Mouse (Mus musculus) erythroblast, adult 5-6 weeks (primary cell): ENCODE measurements around the gene Rbm8a. TPM values are rescaled to one million over a fixed set of nuclear protein-coding genes. Genes with fewer than 3 reads are reported as not detected.

Experiments used
- ATAC-seq: replicated peaks from 2 replicates; pipeline ENCODE4 v1.8.0; 2016; ENCODE audit warnings: moderate number of reproducible peaks, mild to moderate bottlenecking, moderate TSS enrichment, inconsistent platforms; ENCODE audit not compliant: poor library complexity, low FRiP score, severe bottlenecking
- total RNA-seq, 2 experiments: library from RNA; stranded (forward) in 1 of 2; stranded (reverse) in 1 of 2; fragments of 150-400 nt in 1 of 2; fragments of 200-764, 138-1000 nt in 1 of 2; gene quantifications; 2 replicates each; pipeline versions ENCODE4 v1.2.3 to v1.2.4; 2015 to 2017; ENCODE audit warnings: low replicate concordance in 2 of 2

Rbm8a gene
- total RNA-seq, 2 experiments from 2014 or later = 16.4 to 30.4 TPM

GRCm38 (mm10) chr3:96666916-96667315 is 37.2 kb downstream of the Rbm8a start:
- no peak for ATAC-seq

GRCm38 (mm10) chr3:96667316-96667715 is 37.6 kb downstream of the Rbm8a start:
- ATAC-seq = no peak

- no peak for ATAC-seq
These were observed 38.8 kb downstream of the Rbm8a start for GRCm38 (mm10) chr3:96668424-96669067.

- peak; percentile 87 for ATAC-seq
These were observed 40.2 kb downstream of the Rbm8a start, which contains the start of gene Ankrd35 for GRCm38 (mm10) chr3:96669727-96670468. TSS of gene Ankrd35 (plus strand) at chr3:96670131.

GRCm38 (mm10) chr3:96671519-96671918 is 41.8 kb downstream of the Rbm8a start:
- no peak for ATAC-seq

GRCm38 (mm10) chr3:96673514-96673913 is 43.8 kb downstream of the Rbm8a start:
- no peak for ATAC-seq

GRCm38 (mm10) chr3:96674442-96674841 is 44.7 kb downstream of the Rbm8a start:
- no peak for ATAC-seq

- no peak for ATAC-seq
These were observed 45.4 kb downstream of the Rbm8a start for GRCm38 (mm10) chr3:96675171-96675570.

- no peak for ATAC-seq
These were observed 46.0 kb downstream of the Rbm8a start for GRCm38 (mm10) chr3:96675690-96676089.

GRCm38 (mm10) chr3:96678456-96678855 is 48.7 kb downstream of the Rbm8a start:
- no peak for ATAC-seq

- no peak for ATAC-seq
These were observed 49.5 kb downstream of the Rbm8a start for GRCm38 (mm10) chr3:96679159-96679674.

GRCm38 (mm10) chr3:96680269-96680956 is 50.7 kb downstream of the Rbm8a start:
- ATAC-seq = no peak

Other genes with a start within 250 kb of the Rbm8a start
- not detected in 2 replicates for gene BC107364, start 177.6 kb upstream of the Rbm8a start, total RNA-seq (2015; ENCODE audit: low replicate concordance)
- gene BC107364, start 177.6 kb upstream of the Rbm8a start, total RNA-seq (2017; ENCODE audit: low replicate concordance) = not detected in 2 replicates
- gene Hfe2, start 104.8 kb upstream of the Rbm8a start, total RNA-seq (2015; ENCODE audit: low replicate concordance) = not detected in 2 replicates
- gene Hfe2, start 104.8 kb upstream of the Rbm8a start, total RNA-seq (2017; ENCODE audit: low replicate concordance) = 0.17 TPM in 1 of 2 replicates, not detected in the other
- gene Txnip, start 72.0 kb upstream of the Rbm8a start, total RNA-seq (2015; ENCODE audit: low replicate concordance) = 125 and 174 TPM in 2 replicates
- 113 and 122 TPM in 2 replicates for gene Txnip, start 72.0 kb upstream of the Rbm8a start, total RNA-seq (2017; ENCODE audit: low replicate concordance)
- gene Gm16253, start 52.9 kb upstream of the Rbm8a start, total RNA-seq (2015; ENCODE audit: low replicate concordance) = not detected in 2 replicates
- not detected in 2 replicates for gene Gm16253, start 52.9 kb upstream of the Rbm8a start, total RNA-seq (2017; ENCODE audit: low replicate concordance)
- 7.3 and 17.7 TPM in 2 replicates for gene Polr3gl, start 35.8 kb upstream of the Rbm8a start, total RNA-seq (2015; ENCODE audit: low replicate concordance)
- 3.9 and 16.5 TPM in 2 replicates for gene Polr3gl, start 35.8 kb upstream of the Rbm8a start, total RNA-seq (2017; ENCODE audit: low replicate concordance)
- gene Ankrd34a, start 33.3 kb upstream of the Rbm8a start, total RNA-seq (2015; ENCODE audit: low replicate concordance) = not detected in 2 replicates
- gene Ankrd34a, start 33.3 kb upstream of the Rbm8a start, total RNA-seq (2017; ENCODE audit: low replicate concordance) = not detected in 2 replicates
- not detected in 2 replicates for gene Lix1l, start 28.8 kb upstream of the Rbm8a start, total RNA-seq (2015; ENCODE audit: low replicate concordance)
- gene Lix1l, start 28.8 kb upstream of the Rbm8a start, total RNA-seq (2017; ENCODE audit: low replicate concordance) = not detected in 2 replicates
- 7.7 and 22.1 TPM in 2 replicates for gene Pex11b, start 5.4 kb downstream of the Rbm8a start, total RNA-seq (2015; ENCODE audit: low replicate concordance)
- 2.6 and 7.1 TPM in 2 replicates for gene Pex11b, start 5.4 kb downstream of the Rbm8a start, total RNA-seq (2017; ENCODE audit: low replicate concordance)
- gene Gm42957, start 5.5 kb downstream of the Rbm8a start, total RNA-seq (2015; ENCODE audit: low replicate concordance) = not detected in 2 replicates
- gene Gm42957, start 5.5 kb downstream of the Rbm8a start, total RNA-seq (2017; ENCODE audit: low replicate concordance) = not detected in 2 replicates
- gene Itga10, start 15.7 kb downstream of the Rbm8a start, total RNA-seq (2015; ENCODE audit: low replicate concordance) = not detected in 2 replicates
- 0.14 and 1.4 TPM in 2 replicates for gene Itga10, start 15.7 kb downstream of the Rbm8a start, total RNA-seq (2017; ENCODE audit: low replicate concordance)
- not detected in 2 replicates for gene Ankrd35, start 40.2 kb downstream of the Rbm8a start, total RNA-seq (2015; ENCODE audit: low replicate concordance)
- gene Ankrd35, start 40.2 kb downstream of the Rbm8a start, total RNA-seq (2017; ENCODE audit: low replicate concordance) = not detected in 2 replicates
- 3.8 and 11.0 TPM in 2 replicates for gene Pias3, start 66.5 kb downstream of the Rbm8a start, total RNA-seq (2015; ENCODE audit: low replicate concordance)
- gene Pias3, start 66.5 kb downstream of the Rbm8a start, total RNA-seq (2017; ENCODE audit: low replicate concordance) = 2.2 and 3.2 TPM in 2 replicates
- gene Nudt17, start 78.6 kb downstream of the Rbm8a start, total RNA-seq (2015; ENCODE audit: low replicate concordance) = not detected in 2 replicates
- gene Nudt17, start 78.6 kb downstream of the Rbm8a start, total RNA-seq (2017; ENCODE audit: low replicate concordance) = not detected in 2 replicates
- 11.3 and 15.9 TPM in 2 replicates for gene Polr3c, start 97.7 kb downstream of the Rbm8a start, total RNA-seq (2015; ENCODE audit: low replicate concordance)
- 12.8 and 13.7 TPM in 2 replicates for gene Polr3c, start 97.7 kb downstream of the Rbm8a start, total RNA-seq (2017; ENCODE audit: low replicate concordance)
- 33.4 and 41.6 TPM in 2 replicates for gene Rnf115, start 97.7 kb downstream of the Rbm8a start, total RNA-seq (2015; ENCODE audit: low replicate concordance)
- gene Rnf115, start 97.7 kb downstream of the Rbm8a start, total RNA-seq (2017; ENCODE audit: low replicate concordance) = 32.6 and 38.3 TPM in 2 replicates
- gene Pdzk1, start 199.4 kb downstream of the Rbm8a start, total RNA-seq (2015; ENCODE audit: low replicate concordance) = 1.3 TPM in 1 of 2 replicates, not detected in the other
- gene Pdzk1, start 199.4 kb downstream of the Rbm8a start, total RNA-seq (2017; ENCODE audit: low replicate concordance) = 1.4 and 5.4 TPM in 2 replicates
- gene Cd160, start 199.4 kb downstream of the Rbm8a start, total RNA-seq (2015; ENCODE audit: low replicate concordance) = not detected in 2 replicates
- gene Cd160, start 199.4 kb downstream of the Rbm8a start, total RNA-seq (2017; ENCODE audit: low replicate concordance) = 0.70 TPM in 1 of 2 replicates, not detected in the other